Mouse (Mus musculus): ENCODE measurements around the gene Borcs7. TPM values are rescaled to one million over a fixed set of nuclear protein-coding genes. Genes with fewer than 3 reads are reported as not detected.

Borcs7 gene
- polyA plus RNA-seq (2012; rRNA removed): 3.8 and 4.2 TPM in 2 replicates

DNA sequence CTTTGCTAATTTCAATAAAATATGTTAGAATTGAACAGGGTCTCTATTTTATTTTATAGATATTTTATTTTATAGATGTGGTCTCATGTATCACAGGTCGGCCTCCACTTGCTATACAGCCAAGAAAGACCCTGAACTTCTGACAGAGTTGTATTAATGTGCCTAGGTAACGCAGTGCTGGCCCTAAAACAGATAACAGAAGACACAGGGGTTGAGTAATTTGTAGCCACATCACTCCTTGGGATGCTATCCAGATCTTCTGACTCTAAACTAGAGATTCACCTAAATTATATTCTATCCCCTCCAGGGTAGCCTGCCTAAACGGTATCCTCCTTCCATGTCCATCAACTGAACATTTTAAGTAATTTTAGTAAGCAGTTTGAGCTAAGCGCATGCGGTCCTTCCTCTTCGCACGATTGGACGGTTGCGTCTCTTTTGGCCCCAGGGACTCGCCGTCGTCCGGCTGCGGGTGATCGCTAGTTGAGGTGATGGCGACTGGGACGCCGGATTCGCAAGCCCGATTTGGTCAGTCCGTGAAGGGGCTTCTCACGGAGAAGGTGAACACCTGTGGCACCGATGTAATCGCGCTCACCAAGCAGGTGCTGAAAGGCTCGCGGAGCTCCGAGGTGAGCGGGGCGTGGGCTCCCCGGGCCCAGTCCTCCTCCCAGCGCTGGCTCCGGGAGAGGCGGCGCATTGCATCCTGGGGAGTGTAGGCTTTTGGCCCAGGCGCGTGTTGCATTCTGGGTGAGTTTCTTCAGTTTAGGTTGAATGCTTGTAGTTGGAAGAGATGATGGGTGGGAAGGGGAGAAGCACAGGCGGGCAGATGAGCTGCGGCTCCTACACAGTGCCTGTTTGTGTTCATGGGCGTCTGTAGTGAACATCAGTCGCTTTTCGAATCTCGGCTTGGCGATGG lies at the start of gene Borcs7:
Borcs7 (plus strand) TSS at position 447 of the 913 bp plus-strand sequence.
- Histone ChIP-seq H3K4me3 (ENCODE audit: control insufficient read depth, low read depth, low read length) (peak within 1 kb of the TSS; percentile 97), H3K36me3 (ENCODE audit: control insufficient read depth, insufficient read depth, low read length) (no peaks in the 10 kb centered on the region), H3K27me3 (ENCODE audit: control insufficient read depth, insufficient read depth, low read length) (no peaks in the 10 kb centered on the region), H3K4me1 (ENCODE audit: control insufficient read depth, insufficient read depth, low read length) (peaks cover 5% of the 10 kb centered on the region; the same call in 1 of the 2 replicates), H3K27ac (ENCODE audit: control insufficient read depth, insufficient read depth, low read depth, low read length) (peak within 1 kb of the TSS; percentile 97)
- TF ChIP-seq CTCF (IDR thresholded peaks at IDR 0.05; ENCODE audit: control insufficient read depth, insufficient read depth, insufficient replicate concordance, low read depth, low read length): no peak
- peak; percentile 89 for TF ChIP-seq POLR2A (IDR thresholded peaks at IDR 0.05; ENCODE audit: control insufficient read depth, low read depth, low read length)

DNA sequence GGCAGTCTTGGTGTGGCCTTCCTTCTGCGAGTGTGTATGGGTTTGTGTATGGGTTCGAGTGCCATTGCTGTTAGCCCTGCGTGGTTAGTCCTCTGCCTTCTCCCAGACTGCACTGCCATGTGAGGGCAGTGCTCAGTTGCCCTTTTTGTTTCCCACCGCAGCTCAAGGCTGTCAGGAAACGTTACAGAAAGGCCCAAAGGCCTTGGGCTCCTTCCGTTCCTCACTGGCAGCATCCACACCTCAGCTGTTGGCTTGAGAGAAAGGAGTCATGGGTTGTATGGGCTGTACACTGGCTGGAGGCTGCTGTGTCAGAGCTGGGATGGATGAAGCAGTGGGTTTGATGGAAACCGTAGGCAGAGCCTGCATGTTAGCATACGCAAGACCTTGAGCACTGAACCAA lies 48.9 kb upstream of the Borcs7 start:
- TF ChIP-seq POLR2A (IDR thresholded peaks at IDR 0.05; ENCODE audit: control insufficient read depth, low read depth, low read length) (no peak), CTCF (IDR thresholded peaks at IDR 0.05; ENCODE audit: control insufficient read depth, insufficient read depth, insufficient replicate concordance, low read depth, low read length) (no peak)

DNA sequence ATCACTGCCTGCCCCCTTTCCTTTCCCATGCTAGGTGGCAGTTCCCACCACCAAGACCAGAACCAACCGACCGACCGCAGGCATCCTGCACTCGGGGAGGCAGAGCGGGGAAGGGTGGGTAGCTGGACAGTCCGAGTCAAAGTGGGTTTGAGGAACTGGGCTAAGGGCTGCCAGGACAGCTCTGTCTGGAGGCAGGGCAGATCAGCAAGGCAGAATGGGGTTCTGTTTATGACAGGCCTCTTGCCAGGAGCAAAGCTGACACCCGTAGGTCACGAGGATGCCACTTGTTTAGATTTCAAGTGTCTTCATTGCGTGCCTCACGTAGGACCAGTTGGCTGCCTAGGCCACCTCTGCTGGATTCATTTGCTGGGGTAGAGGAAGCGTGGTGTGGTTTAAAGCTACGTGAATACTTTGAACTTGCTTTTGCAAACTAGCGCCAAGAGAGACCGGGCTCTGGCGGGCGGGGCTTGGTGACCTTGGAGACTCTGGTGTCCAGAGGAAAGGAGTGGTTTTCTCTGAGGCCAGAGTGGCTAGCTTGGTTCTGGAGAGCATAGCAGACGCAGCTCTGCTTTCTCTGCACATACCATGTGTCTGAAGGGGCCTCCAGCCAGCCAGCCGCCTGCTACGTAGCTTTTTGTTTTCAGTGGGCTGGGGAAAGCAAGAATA lies 48.2 kb upstream of the Borcs7 start:
- no peaks in the 10 kb centered on the region for H3K27me3 ChIP-seq (ENCODE audit: control insufficient read depth, insufficient read depth, low read length)
- H3K4me1 ChIP-seq (ENCODE audit: control insufficient read depth, insufficient read depth, low read length): peaks cover 21% of the 10 kb centered on the region
- H3K4me3 ChIP-seq (ENCODE audit: control insufficient read depth, low read depth, low read length): no peak overlapping the region
- H3K27ac ChIP-seq (ENCODE audit: control insufficient read depth, insufficient read depth, low read depth, low read length): peak overlapping the region; percentile 61
- TF ChIP-seq CTCF (IDR thresholded peaks at IDR 0.05; ENCODE audit: control insufficient read depth, insufficient read depth, insufficient replicate concordance, low read depth, low read length) (no peak), POLR2A (IDR thresholded peaks at IDR 0.05; ENCODE audit: control insufficient read depth, low read depth, low read length) (no peak)
- no peaks in the 10 kb centered on the region; the same call in 1 of the 2 replicates for H3K36me3 ChIP-seq (ENCODE audit: control insufficient read depth, insufficient read depth, low read length)

More for the DNA sequence above, 48.9 kb upstream of the Borcs7 start:
- Histone ChIP-seq H3K27ac (ENCODE audit: control insufficient read depth, insufficient read depth, low read depth, low read length) (no peak overlapping the region; the same call in 1 of the 2 replicates), H3K36me3 (ENCODE audit: control insufficient read depth, insufficient read depth, low read length) (no peaks in the 10 kb centered on the region; the same call in 1 of the 2 replicates), H3K4me1 (ENCODE audit: control insufficient read depth, insufficient read depth, low read length) (peaks cover 17% of the 10 kb centered on the region), H3K27me3 (ENCODE audit: control insufficient read depth, insufficient read depth, low read length) (no peaks in the 10 kb centered on the region), H3K4me3 (ENCODE audit: control insufficient read depth, low read depth, low read length) (no peak overlapping the region)

DNA sequence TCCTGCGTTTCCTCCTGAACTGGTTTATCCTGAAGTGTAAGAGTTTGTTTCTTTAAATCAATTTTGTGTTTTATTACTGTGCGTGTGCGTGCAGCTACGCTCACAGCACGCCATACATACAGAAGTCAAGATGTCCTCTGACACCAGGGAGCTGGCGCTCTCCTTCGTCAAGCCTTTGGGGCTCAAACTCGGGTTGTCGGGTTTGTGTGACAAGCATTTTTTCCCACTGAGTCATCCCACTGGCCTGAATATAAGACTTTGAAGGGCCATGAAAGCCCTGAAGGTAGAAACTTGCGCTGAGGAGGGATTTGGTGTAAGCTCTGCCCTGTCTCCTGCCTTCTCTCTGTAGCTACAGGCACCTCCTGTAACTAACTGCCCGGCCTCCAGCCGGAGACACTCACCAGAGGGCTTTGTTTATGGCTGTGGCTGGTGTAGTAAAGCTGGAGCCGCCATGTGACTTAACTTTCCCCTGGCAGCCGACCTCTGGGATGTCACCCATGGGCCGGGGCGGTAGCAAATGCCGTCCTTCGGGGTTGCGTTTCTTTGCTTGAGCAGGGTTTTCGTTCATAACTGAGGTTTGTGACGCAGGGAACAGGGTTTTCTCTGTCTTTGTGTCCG lies 47.5 kb upstream of the Borcs7 start:
- Histone ChIP-seq H3K4me1 (ENCODE audit: control insufficient read depth, insufficient read depth, low read length) (peaks cover 24% of the 10 kb centered on the region), H3K27me3 (ENCODE audit: control insufficient read depth, insufficient read depth, low read length) (no peaks in the 10 kb centered on the region), H3K4me3 (ENCODE audit: control insufficient read depth, low read depth, low read length) (no peak overlapping the region), H3K27ac (ENCODE audit: control insufficient read depth, insufficient read depth, low read depth, low read length) (peak overlapping the region; percentile 61), H3K36me3 (ENCODE audit: control insufficient read depth, insufficient read depth, low read length) (no peaks in the 10 kb centered on the region; the same call in 1 of the 2 replicates)
- no peak for TF ChIP-seq CTCF (IDR thresholded peaks at IDR 0.05; ENCODE audit: control insufficient read depth, insufficient read depth, insufficient replicate concordance, low read depth, low read length)
- TF ChIP-seq POLR2A (IDR thresholded peaks at IDR 0.05; ENCODE audit: control insufficient read depth, low read depth, low read length): no peak

- TF ChIP-seq POLR2A (IDR thresholded peaks at IDR 0.05; ENCODE audit: control insufficient read depth, low read depth, low read length): no peak
- TF ChIP-seq CTCF (IDR thresholded peaks at IDR 0.05; ENCODE audit: control insufficient read depth, insufficient read depth, insufficient replicate concordance, low read depth, low read length): no peak
- H3K4me1 ChIP-seq (ENCODE audit: control insufficient read depth, insufficient read depth, low read length): peaks cover 24% of the 10 kb centered on the region
- H3K27ac ChIP-seq (ENCODE audit: control insufficient read depth, insufficient read depth, low read depth, low read length): peak overlapping the region; percentile 58
- no peaks in the 10 kb centered on the region for H3K27me3 ChIP-seq (ENCODE audit: control insufficient read depth, insufficient read depth, low read length)
- no peak overlapping the region for H3K4me3 ChIP-seq (ENCODE audit: control insufficient read depth, low read depth, low read length)
- H3K36me3 ChIP-seq (ENCODE audit: control insufficient read depth, insufficient read depth, low read length): no peaks in the 10 kb centered on the region; the same call in 1 of the 2 replicates
Measured at GRCm38 (mm10) chr19:46643236-46643635, 46.5 kb upstream of the Borcs7 start.

GRCm38 (mm10) chr19:46644343-46644792 lies 45.3 kb upstream of the Borcs7 start:
- Histone ChIP-seq H3K36me3 (ENCODE audit: control insufficient read depth, insufficient read depth, low read length) (no peaks in the 10 kb centered on the region; the same call in 1 of the 2 replicates), H3K4me1 (ENCODE audit: control insufficient read depth, insufficient read depth, low read length) (peaks cover 24% of the 10 kb centered on the region), H3K27ac (ENCODE audit: control insufficient read depth, insufficient read depth, low read depth, low read length) (peak overlapping the region; percentile 29), H3K4me3 (ENCODE audit: control insufficient read depth, low read depth, low read length) (no peak overlapping the region), H3K27me3 (ENCODE audit: control insufficient read depth, insufficient read depth, low read length) (no peaks in the 10 kb centered on the region)
- TF ChIP-seq POLR2A (IDR thresholded peaks at IDR 0.05; ENCODE audit: control insufficient read depth, low read depth, low read length): peak; percentile 32; the same call in 1 of the 2 replicates
- no peak for TF ChIP-seq CTCF (IDR thresholded peaks at IDR 0.05; ENCODE audit: control insufficient read depth, insufficient read depth, insufficient replicate concordance, low read depth, low read length)
